Mouse (Mus musculus): Measurements from ENCODE around the gene Cdca4.
A peak's percentile ranks its signal among the peaks of the same experiment; 100 is the strongest.

Cdca4 gene

DNA sequence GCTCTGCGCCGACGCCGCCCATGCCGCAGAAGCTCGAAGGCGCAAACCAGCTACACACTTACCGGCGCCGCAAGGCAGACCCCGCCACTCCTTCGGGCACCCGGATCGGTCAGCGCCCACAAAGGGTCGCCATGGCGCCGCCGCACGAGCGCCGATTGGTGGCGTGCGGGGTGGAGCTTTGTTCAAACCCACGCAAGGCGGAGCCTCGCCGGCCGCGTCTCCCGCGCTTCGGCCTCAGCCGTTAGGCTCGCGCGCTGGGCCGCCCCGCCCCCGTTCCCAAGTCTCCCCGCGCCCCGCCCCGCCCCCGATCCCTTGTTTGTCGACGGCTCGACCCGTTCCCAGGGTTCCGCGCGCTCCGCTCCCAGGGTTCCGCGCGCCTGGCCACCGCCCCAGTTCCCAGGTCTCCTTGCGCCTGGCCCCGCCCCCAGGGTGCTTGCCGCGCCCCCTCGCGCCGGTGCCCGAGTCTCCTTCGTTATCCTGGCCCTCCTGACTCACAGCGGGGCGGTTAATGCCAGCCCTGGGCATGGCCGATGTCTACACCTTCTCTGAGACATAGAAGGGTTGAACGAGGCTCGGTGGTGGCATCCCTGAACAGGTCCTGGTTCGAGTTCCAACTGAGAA is at the start of gene Cdca4:
Gene Cdca4 (minus strand): TSS at position 180 of the 621 bp plus-strand sequence.
- DNase-seq (ENCODE audit: low spot score in 2 of 2): peak; percentile 94 to 97

GRCm38 (mm10) chr12:112877607-112878020 is 48.4 kb upstream of the Cdca4 start:
- no peak for DNase-seq (ENCODE audit: low spot score in 2 of 2)

GRCm38 (mm10) chr12:112877073-112877576 is 47.9 kb upstream of the Cdca4 start:
- no peak for DNase-seq (ENCODE audit: low spot score in 2 of 2)

DNA sequence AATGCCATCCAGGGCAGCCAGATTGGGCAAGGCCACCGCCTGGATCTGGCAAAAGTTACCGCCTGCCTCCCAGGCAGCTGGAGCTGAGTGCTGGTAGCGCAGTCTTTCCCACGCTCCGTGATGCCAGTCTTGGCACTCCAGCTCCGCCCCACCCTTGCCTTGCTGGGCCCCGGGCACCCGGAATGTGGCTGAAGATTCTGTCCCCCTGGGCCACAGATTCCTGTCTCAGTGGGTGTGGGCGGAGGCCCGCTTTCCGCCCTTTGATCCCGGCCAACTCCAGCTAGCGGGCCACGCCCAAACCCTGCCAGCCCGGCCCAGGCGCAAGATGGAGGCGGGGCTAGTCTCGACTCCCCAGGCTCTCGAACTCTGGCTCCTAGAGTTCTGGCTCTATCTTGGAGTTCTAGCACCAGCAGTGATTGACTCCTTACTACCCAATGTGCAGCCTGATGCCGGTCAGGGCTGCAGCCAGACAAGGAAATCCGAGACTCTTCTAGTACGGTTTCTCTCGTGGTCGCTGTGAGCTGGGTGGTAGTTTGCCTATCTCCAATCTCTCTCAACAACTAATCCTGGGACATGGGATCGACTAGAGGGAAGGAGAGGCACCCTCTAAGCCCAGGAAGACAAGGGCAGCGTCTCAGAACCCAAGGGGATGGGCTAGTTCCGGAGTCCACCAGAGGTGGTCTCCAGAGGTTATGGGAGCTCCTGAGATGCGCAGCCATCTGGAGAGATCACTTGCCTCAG is 47.3 kb upstream of the Cdca4 start:
- DNase-seq (ENCODE audit: low spot score in 2 of 2): no peak

DNA sequence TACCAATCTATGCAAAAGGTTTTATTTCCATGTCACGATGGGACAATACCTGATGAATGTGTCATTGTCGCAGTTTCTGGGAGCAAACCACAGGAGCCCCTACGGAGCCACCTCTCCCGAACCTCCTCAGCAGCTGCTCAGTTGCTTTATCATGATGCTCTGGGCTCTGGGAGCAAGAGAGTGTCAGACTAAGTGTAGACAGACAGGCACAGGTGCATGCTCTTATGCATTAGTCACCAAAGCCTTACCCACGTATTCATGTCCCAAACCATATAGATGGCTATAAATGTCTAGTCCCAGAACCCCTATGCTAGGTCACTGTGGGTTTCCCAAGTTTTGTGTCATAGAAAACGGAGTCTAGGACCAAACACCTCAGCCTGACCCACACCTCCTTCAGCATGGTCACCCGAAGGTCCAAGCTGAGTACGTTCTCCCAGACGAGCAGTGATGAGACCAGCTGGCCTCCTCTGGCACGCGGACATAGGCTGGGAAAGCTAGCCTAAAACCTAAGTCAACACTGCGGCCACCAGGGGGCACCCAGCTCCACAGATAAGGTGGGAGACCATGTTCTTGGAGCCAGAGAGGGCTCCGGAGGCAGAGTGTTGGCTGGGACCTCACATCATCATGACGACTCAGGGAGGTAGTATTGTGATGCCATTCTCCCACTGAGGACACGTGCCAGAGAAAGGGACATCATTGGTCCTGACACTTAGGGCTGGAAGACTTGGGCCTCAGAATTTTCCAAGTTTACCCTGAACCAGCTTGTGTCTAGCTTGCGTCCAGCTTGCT is 46.2 kb upstream of the Cdca4 start:
- DNase-seq (ENCODE audit: low spot score in 2 of 2): peak; percentile 74 to 84

DNA sequence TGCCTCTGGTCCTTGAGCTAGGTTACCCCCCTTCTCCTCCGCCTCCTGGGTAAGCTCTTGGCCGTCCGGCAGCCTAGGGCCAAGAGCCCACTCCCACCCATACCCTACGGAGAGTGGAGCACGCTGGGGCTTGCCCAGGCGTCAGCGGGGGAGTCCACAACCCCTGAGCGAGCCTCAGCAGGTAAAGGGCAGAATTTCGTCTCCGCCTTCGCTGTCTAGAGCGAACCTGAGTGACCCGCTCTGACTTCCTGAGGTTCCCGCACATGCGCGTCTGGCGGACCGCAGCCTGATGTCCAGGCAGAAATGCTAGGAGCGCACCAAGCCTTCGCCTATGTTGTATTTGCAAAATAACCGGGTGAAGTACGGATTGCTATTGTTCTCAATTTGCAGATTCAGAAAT is 45.0 kb upstream of the Cdca4 start:
- DNase-seq (ENCODE audit: low spot score in 2 of 2): no peak

DNA sequence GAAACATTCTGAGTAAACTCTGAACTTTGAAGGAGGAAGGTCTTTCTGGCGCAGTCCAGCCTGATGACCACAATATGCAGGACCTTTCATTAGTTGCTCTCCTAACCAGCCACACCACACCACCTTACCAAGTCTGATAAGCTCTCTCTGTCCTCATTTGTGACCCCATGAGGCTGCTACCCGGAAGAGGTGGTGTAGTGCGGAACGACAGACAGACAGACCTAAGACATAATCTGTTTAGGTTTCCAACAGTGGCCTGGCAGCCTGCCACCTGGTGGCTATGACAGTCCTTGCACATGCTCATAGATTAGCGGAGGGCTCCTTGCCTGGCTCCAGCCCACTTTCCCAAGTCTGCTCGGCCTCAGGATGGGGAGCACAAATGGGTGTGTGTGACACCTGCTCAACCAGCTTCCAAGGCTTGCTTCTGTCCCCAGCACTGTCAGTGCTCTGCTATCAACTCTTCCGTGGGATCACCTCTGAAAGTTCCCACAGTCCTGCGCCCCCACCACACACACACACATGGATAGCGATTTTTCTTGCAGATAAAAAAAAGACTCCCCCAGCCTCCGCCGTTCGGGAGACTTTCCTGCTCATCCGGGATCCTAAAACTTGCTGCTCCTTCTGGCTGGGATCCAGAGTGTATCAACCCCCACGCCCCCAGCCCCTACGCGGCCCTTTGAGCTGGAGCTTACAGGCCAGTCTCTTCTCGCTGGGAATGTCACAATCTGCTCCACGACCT is 44.4 kb upstream of the Cdca4 start:
- DNase-seq (ENCODE audit: low spot score in 2 of 2): peak in 1 of 2 experiments; percentile 61

DNA sequence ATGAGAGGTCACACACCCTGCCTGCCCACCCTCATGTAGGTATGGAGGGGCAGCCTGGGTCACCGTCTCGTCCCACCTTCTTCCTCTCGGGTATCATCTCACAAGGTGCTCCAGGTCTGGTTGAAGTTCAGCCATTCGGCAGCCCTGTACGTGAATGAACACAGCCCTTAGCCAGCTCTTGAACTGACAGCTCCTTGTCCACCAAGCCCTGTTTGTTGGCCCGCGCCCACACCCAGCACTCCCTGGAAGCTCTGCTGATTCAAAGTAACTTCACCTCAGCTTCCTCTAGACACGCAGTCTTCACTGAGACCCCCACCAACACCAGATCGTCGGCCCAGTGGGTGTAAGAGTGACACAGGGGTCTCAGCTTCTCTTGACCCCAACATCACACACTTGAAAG is 43.8 kb upstream of the Cdca4 start:
- no peak for DNase-seq (ENCODE audit: low spot score in 2 of 2)

DNA sequence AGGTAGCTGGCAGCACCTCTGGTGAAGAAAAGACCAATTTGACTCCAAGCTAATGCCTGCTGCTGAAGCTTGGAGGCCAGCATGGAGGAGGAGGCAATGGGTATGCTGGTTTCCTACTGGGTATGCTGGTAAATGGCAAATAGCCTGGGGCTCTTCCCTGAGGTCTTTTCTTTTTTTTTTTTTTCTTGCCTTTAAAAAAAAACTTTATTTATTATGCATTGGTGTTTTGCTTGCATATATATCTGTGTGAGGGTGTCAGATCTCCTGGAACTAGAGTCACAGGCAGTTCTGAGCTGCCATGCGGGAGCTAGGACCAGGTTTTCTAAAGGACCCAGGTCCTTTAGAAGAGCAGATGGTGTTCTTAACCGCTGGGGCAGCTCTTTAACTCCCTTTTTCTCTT is 42.0 kb upstream of the Cdca4 start:
- no peak for DNase-seq (ENCODE audit: low spot score in 2 of 2)

DNA sequence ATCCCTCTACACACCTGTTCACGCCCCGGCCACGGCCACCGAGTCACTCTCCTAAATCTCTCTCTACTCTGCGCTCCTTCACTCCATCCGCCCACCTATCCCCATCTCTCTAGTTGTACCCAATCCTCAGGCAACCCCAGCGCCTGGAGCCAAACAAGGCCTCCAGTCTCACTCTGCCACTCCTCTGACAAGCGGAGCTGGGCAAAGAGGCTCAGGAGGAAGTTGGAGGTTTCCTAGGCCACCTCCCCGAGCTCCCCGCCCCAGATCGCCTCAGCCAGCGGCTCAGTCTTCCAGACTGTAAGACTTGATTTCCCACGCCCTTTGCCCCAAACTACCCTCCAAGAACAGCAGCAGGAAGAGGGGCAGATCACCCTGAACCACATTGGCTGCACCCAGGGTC is 41.6 kb upstream of the Cdca4 start:
- no peak for DNase-seq (ENCODE audit: low spot score in 2 of 2)

GRCm38 (mm10) chr12:112869783-112870204 is 40.6 kb upstream of the Cdca4 start:
- no peak for DNase-seq (ENCODE audit: low spot score in 2 of 2)

GRCm38 (mm10) chr12:112868178-112869087 is 39.2 kb upstream of the Cdca4 start, which contains the start of gene Gpr132:
Gene Gpr132, minus strand, starts transcription at chr12:112868228.
- no peak for DNase-seq (ENCODE audit: low spot score in 2 of 2)

GRCm38 (mm10) chr12:112867106-112867674 is 38.0 kb upstream of the Cdca4 start:
- no peak for DNase-seq (ENCODE audit: low spot score in 2 of 2)

- DNase-seq (ENCODE audit: low spot score in 2 of 2): no peak
Measured at GRCm38 (mm10) chr12:112866467-112867080, 37.4 kb upstream of the Cdca4 start.

DNA sequence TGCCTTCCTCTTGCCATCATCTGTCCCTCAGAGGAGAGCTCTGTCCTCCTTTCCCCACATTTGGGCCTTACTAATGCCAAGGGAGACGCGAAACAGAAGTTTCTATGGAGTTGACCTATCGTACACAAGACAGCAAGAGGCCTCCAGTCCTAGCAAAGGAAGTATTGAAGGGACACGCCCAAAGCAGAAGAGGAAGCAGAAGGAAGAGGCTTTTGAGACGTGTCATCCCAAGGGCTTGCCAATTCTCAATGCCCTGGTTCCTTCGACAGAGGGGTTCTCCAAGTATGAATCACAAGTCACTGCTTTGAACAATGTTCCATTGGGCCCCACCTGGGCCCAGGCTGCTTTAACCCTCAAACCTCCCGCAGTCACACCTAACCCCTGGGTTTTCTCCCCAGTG is 35.6 kb upstream of the Cdca4 start:
- no peak for DNase-seq (ENCODE audit: low spot score in 2 of 2)

DNA sequence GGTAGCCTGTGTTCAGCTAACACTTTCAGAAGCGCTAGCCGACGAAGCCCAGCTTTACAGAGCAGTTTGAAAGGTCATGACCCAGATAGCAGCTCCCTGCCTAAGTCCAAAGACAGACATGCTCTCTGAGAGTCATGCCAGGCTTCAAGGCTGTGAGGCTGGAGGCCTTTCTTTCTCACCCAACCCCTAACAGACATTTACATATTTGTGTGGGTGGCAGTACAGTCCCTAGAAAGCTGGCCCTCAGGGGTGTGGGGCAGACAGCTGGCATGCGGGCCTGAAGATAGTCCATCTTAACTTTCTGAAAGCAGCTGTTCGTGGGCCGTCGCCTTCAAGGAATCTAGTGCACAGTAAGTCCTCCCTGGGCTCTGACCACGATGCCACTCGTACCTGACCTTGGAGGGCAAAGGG is 32.7 kb upstream of the Cdca4 start:
- DNase-seq (ENCODE audit: low spot score in 2 of 2): no peak

- no peak for DNase-seq (ENCODE audit: low spot score in 2 of 2)
Measured at GRCm38 (mm10) chr12:112860765-112861164, 31.5 kb upstream of the Cdca4 start.

GRCm38 (mm10) chr12:112859930-112860329 is 30.7 kb upstream of the Cdca4 start:
- no peak for DNase-seq (ENCODE audit: low spot score in 2 of 2)

- DNase-seq (ENCODE audit: low spot score in 2 of 2): no peak
Measured at GRCm38 (mm10) chr12:112858581-112859336, 29.5 kb upstream of the Cdca4 start.
